Mouse (Mus musculus): ENCODE measurements at regions not wholly inside any gene's neighbourhood (a gene's known extent, or its start where the extent isn't known, plus 50 kb on each side); places are given as distances from the start of the nearest gene placed in this dataset.
"Not testable (repeated sequence)": the region's sequence is repeated elsewhere in the genome, so short reads cannot be mapped to it uniquely, and the experiment has no call there.

DNA sequence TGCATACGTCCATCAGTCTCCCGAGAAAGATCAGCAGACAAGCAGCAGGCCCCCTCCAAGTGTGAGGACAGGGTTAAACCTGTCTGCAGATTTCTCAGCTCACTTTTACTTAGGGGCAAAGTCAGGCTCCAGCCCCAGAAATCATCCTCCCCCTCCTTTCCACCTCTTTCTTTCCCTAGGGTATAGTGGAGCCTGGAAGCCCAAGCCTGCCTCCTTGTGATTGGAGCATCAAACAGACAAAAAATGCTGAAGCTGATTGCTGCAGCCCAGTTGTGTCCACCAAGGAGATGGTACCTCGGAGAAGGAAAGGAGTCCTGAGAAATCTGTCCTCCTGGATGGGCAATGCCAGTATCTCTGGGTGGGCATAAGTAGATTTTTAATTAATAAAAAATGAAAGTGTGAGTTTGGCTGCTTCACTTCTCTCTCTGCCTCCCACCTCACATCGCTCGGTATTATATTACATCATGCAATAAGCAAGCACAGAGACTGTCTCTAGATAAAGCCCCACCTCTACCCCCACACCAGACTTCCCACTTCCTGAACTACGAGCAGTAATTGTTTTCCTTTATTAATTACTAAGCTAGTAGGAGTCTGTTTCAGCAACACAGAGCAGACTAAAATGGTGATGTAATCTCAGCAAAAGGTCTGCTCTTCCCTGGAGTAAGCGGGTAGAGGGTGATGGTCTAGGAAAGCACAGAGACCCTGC lies 105.2 kb upstream of the Fhl2 start:
- ATAC-seq (ENCODE audit: extremely low read depth, insufficient number of reproducible peaks, low FRiP score, poor library complexity, severe bottlenecking), result no peak

DNA sequence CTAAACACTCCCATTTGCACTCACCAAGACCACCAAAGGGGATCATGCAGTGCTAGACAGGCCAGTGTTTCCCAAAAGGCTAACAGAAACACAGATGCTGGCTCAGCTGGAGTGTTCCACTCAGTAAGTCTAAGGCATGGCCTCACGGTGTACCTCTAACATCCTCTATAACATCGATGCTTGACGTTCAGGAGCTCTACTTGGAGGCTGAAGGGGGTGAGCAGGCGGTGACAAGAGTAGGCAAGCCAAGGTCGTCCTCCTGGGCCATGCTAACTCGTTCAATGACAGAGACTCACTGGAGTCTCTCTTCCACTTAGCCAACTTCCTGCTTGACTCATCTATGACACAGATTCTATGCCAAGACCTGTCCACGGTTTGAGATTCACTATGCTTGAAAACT lies 105.9 kb upstream of the Fhl2 start:
- ATAC-seq (ENCODE audit: extremely low read depth, insufficient number of reproducible peaks, low FRiP score, poor library complexity, severe bottlenecking), result no peak

GRCm38 (mm10) chr1:43305349-43306278 lies 108.8 kb upstream of the Fhl2 start:
- ATAC-seq (ENCODE audit: extremely low read depth, insufficient number of reproducible peaks, low FRiP score, poor library complexity, severe bottlenecking), result no peak

DNA sequence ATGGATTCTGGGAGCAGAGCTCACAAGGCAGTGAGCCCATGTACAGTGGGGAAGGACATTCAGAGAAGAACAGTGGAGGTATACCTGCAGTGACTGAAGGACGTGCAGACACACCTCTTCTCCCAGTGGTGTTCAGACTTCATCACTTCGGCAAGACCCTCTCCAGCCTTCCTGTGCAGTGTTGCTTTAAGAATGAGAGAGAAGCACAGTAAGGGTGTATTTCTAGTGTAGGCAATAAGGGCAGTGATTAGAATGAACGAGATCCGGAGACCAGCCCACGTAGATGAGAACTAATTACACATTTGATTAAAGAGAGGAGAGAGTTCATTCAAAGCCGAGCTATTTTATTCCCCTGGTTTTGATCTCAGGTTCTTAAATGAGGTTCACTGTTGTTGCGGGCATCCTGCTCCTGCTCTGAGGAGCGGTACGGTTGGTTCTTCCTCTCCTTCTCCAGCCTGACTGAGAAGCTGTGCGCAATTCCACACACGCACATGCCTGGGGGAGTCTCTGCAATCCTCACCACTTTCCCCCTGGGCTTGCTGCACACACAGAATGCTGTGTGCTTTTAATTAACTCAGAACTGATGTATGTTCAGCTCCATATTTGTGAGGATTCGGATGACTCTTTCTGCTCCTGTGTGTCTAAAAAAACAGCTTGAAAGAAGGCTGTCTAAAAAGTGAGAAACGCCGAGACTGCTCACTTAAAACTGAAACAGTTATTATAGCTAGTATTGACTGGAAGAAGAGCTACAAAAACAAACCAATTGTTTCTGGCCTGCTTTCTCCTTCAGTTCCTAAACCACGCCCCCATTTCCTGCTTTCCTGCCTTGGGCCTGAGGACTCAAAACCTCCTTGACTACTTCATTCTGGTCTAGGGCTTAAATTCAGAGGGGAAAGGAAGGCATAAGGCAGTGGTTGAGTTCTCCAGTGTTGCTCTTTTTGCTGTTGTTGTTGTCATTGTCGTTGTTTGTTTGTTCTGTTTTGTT lies 114.2 kb upstream of the Fhl2 start:
- no peak for ATAC-seq (ENCODE audit: extremely low read depth, insufficient number of reproducible peaks, low FRiP score, poor library complexity, severe bottlenecking)

DNA sequence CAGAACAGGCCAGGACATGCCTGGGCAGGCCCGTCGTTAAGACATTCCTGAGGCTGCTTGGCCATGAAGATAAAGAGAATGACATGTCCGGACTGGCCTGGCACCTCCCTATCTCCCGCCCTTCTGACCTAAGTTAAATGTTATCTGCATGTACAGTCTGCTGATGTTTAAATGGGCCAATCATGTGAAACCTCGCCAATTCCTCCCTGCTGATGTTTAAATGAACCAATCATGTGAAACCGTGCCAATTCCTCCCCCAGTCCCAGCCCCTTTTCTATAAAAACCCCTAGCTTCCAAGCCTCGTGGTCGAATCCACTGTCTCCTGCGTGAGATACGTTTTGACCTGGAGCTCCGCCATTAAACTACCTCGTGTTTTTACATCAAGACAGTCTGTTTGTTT lies 119.5 kb upstream of the Fhl2 start:
- ATAC-seq (ENCODE audit: extremely low read depth, insufficient number of reproducible peaks, low FRiP score, poor library complexity, severe bottlenecking), result not testable (repeated sequence)

DNA sequence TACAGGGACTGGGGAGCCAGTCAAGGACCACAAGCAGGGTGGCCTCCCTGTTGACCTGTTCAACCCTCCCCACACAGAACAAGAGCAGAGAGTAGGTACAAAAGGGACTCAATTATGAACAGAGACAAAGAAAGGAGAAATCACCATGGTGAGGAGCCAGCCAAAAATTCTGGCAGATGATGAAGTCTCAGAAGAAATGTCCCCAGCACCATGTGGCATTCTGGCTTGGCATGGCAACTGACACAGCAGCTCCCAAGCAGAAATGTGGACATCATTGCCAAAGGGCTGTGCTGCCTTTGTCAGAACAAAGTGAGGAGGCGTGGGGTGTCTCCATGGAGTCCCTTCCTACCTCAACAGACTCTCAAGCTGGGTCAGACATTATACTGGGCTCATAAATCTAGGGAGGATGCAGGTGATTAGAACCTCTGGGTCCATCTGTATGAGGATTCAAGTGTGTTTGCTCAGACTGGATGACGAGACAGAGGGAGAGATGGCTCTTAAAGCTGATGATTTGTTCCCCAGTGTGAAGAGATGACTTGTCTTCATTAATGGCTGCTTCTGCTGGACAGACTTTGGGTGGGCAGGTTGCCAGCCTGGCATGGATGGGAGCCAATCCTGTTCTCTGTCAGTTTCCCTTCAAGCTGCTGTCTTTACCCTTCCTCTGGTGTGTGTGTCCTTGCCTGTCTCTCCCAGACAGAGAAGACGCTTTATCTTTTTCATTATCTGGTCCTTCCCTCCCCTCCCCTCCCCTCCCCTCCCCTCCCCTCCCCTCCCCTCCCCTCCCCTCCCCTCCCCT lies 120.5 kb upstream of the Fhl2 start:
- no peak for ATAC-seq (ENCODE audit: extremely low read depth, insufficient number of reproducible peaks, low FRiP score, poor library complexity, severe bottlenecking)

- ATAC-seq (ENCODE audit: extremely low read depth, insufficient number of reproducible peaks, low FRiP score, poor library complexity, severe bottlenecking), result not testable (repeated sequence)
Observed at GRCm38 (mm10) chr1:43333488-43333887, 110.9 kb upstream of the Nck2 start.

DNA sequence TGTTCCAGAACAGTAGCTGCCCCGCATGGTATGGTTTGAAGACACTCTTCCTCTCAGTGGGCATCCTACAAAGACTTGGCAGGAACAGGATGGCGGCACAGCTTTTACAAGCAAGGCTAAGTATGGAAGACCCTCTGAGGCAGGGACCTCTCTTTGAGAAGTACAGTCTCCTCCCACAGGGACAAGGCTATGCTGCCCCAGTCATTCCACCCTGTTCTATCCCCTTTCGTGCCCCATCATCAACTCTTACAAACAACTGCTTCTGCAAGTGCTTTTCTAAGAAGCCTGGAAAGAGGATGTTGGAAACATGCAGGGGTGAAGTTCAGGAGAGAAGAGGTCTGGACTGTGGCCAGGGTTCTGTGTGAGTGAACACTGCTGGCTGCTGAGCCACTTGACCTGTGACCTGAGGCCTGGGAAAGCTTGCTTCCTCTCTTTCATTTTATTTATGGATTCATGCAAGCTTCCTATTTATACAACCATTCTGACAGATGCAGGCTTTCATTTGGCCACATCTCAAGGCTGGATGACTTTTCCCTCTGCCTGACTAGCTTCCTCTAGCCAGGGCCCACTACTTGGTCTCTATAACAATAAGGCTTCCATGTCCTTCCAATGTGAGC lies 107.1 kb upstream of the Nck2 start:
- ATAC-seq (ENCODE audit: extremely low read depth, insufficient number of reproducible peaks, low FRiP score, poor library complexity, severe bottlenecking), result no peak

DNA sequence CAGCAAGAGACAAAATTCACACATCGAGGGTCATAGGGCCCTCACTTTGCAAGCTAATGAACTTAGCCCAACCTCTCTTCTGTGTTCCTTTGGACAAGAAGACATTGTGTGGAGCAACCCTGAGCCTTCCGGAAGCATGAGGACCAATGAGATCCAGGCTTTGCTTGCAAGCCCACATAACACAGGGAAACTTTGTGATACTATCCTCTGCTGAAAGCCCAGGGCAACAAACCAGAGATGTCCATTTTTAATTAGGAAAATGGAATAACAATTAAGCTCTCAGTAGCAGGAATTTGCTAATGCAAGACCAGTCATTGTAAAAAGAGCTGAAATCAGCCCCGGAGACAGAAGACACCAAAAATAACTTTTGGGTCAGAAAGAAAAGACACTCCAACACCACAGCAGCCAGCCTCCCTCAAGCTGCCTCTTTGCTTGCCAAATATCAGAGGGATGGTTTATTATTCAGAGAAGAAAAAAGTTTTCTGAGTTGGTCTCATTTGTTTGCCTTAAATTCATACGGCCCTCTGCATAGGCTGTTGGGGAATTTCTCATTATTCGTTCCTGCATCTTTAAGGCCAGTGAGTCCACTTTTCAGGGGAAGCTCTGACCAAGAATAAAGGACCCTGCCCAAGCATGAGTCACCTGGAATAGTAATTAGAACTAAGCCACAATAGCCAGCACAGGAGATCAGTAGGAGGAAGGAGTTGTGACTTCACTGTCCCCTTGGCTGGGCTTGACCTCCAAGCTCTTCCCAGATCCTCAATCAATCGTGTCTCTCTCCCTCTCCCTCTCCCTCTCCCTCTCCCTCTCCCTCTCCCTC lies 106.1 kb upstream of the Nck2 start:
- no peak for ATAC-seq (ENCODE audit: extremely low read depth, insufficient number of reproducible peaks, low FRiP score, poor library complexity, severe bottlenecking)

DNA sequence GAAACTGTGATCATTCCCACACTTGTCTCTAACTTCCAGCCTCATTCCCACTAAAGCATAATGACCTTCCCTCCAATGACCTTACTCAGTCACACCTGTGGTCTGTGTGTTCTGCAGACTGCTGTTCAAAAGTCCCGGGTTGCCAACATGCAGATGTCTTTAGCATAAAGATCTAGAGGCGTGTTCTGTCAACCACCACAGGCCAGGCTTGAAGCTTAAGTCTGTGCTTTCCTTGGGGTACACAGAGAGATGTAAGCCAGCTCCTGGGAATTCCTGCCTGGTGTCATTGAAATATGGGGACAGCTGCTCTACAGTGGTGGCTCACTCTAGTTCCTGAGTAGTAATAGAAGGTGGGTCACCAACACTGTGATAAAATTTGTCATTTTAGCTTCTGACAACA lies 101.5 kb upstream of the Nck2 start:
- no peak for ATAC-seq (ENCODE audit: extremely low read depth, insufficient number of reproducible peaks, low FRiP score, poor library complexity, severe bottlenecking)

GRCm38 (mm10) chr1:43343410-43343809 lies 101.0 kb upstream of the Nck2 start:
- no peak for ATAC-seq (ENCODE audit: extremely low read depth, insufficient number of reproducible peaks, low FRiP score, poor library complexity, severe bottlenecking)

- no peak for ATAC-seq (ENCODE audit: extremely low read depth, insufficient number of reproducible peaks, low FRiP score, poor library complexity, severe bottlenecking)
Observed at GRCm38 (mm10) chr1:43344001-43344400, 100.4 kb upstream of the Nck2 start.

- no peak for ATAC-seq (ENCODE audit: extremely low read depth, insufficient number of reproducible peaks, low FRiP score, poor library complexity, severe bottlenecking)
Observed at GRCm38 (mm10) chr1:43347152-43347551, 97.2 kb upstream of the Nck2 start.

- no peak for ATAC-seq (ENCODE audit: extremely low read depth, insufficient number of reproducible peaks, low FRiP score, poor library complexity, severe bottlenecking)
Observed at GRCm38 (mm10) chr1:43349966-43350365, 94.4 kb upstream of the Nck2 start.

- peak; percentile 65 for ATAC-seq (ENCODE audit: extremely low read depth, insufficient number of reproducible peaks, low FRiP score, poor library complexity, severe bottlenecking)
Observed at GRCm38 (mm10) chr1:43358191-43358590, 86.2 kb upstream of the Nck2 start.

DNA sequence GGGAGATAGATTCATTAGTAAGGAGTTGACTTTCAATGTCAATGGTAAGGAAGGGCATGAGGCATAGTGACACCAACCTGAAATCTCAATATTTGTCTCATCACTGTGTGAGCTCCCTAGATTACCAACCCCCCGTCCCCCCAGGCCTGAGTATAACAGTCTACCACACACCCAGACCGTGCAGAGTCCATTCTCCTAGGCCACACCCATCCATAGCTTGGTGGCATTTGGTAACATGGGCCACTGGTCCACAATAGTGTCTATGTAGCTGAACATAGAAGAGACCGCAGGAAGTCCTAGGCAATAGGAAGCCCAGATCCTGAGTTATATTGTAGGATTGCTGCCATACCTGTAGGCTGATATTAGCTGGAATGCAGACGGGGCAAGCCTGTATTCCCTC lies 84.7 kb upstream of the Nck2 start:
- ATAC-seq (ENCODE audit: extremely low read depth, insufficient number of reproducible peaks, low FRiP score, poor library complexity, severe bottlenecking), result no peak

- no peak for ATAC-seq (ENCODE audit: extremely low read depth, insufficient number of reproducible peaks, low FRiP score, poor library complexity, severe bottlenecking)
Observed at GRCm38 (mm10) chr1:43360291-43360690, 84.1 kb upstream of the Nck2 start.
